Mouse (Mus musculus) frontal cortex, adult (tissue): Measurements from ENCODE around the gene Nop10.

ENCODE experiments used
- ATAC-seq: cut with Nextera tagmentation; 2 replicates; pipeline ENCODE4 v1.9.2; 2017; ENCODE audit warnings: mild to moderate bottlenecking, moderate library complexity, mixed read lengths; ENCODE audit not compliant: low TSS enrichment

The Nop10 gene

GRCm38 (mm10) chr2:112261748-112262653 is at the start of gene Nop10:
Gene Nop10, plus strand, starts transcription at chr2:112261926.
- ATAC-seq = peak; percentile 79

GRCm38 (mm10) chr2:112215977-112216376 is 45.7 kb upstream of the Nop10 start:
- peak; percentile 93 for ATAC-seq

DNA sequence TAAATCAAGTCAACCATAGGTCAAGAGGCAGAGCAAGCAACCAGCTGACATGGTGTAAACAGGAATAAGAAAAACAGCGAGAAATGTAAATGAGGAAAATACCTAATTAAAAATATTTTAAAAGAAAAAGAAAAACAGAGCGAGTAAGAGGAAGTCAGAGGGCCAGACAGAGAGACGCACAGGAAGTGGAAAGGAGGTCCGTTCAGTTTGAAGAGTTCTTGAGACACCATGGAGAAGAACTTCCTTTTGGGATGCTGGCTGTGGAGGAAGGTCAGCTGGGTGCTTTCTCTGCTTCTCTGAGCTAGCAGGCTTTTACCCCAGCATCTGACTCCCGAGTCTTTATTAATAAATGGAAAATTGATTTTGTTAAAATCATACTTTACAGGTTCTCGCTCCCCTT is 44.1 kb upstream of the Nop10 start:
- no peak for ATAC-seq

GRCm38 (mm10) chr2:112220880-112221279 is 40.8 kb upstream of the Nop10 start:
- ATAC-seq = no peak

- ATAC-seq = peak; percentile 71
Measured at GRCm38 (mm10) chr2:112222607-112223006, 39.1 kb upstream of the Nop10 start.

DNA sequence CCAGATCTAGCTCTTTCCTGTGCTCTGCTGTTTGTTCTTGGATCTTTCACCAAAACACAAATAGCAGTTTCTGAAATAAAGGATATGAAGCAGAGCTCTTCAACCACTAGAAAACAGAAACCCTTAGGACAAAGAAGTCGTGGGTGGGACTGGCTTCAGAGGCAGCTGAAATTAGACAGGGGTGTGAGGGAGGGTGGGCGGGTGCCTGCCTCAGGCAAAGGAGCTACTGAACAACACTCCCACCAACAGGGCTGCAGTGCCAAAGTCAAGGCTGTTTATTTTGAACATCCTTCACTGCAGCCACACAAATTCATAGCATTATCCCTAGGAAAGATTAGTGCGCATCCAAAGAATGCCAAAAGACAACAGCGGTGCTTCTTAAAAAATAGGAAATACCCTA is 37.4 kb upstream of the Nop10 start:
- ATAC-seq = peak; percentile 95

DNA sequence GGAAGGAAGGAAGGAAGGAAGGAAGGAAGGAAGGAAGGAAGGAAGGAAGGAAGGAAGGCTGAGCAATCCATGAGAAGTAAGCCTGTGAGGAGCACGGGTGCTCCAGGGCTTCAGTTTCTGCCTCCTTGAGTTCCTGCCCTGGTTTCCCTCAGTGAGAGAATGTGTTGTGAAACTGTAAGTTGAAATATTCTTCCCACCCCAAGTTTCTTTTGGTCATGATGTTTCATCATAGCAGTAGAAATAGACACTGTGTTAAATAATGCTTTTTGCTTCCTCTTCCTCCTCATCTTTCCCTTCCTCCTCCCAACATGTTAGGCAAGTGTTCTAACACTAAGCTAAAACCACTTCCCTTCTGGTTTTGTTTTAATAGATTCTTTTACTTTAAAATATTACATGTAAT is 29.1 kb upstream of the Nop10 start:
- peak; percentile 52; the same call in 1 of the 2 replicates for ATAC-seq

DNA sequence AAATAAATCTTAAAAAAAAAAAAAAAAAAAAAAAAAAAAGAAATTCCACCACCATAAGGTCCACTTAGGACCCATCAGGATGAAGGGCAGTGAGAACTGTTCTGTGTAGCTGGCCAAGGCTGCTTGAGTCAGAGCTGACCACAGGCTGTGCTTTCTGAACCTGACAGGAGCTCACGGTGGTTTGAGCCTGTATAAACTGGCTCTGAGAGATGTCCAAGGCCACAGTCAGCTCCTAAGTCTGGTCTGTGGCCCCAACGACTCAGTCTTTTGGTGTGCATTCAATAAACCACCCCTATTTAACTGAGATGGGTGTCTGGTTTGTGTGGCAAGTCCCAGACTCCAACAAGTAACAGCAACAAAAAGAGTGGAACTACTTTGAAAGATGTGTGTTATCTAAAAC is 25.1 kb upstream of the Nop10 start:
- no peak for ATAC-seq

- ATAC-seq = no peak
Measured at GRCm38 (mm10) chr2:112238006-112238405, 23.7 kb upstream of the Nop10 start.

- ATAC-seq = peak; percentile 79
Measured at GRCm38 (mm10) chr2:112239212-112239934, 22.4 kb upstream of the Nop10 start, which contains the start of gene Lpcat4. Gene Lpcat4, plus strand, starts transcription at chr2:112239468.

- peak; percentile 21 for ATAC-seq
Measured at GRCm38 (mm10) chr2:112239935-112240721, 21.6 kb upstream of the Nop10 start.

GRCm38 (mm10) chr2:112241787-112242186 is 19.9 kb upstream of the Nop10 start:
- no peak for ATAC-seq

- ATAC-seq = no peak
Measured at GRCm38 (mm10) chr2:112245307-112245706, 16.4 kb upstream of the Nop10 start.

- no peak for ATAC-seq
Measured at GRCm38 (mm10) chr2:112246193-112246592, 15.5 kb upstream of the Nop10 start.

- ATAC-seq = no peak
Measured at GRCm38 (mm10) chr2:112247323-112247722, 14.4 kb upstream of the Nop10 start.

DNA sequence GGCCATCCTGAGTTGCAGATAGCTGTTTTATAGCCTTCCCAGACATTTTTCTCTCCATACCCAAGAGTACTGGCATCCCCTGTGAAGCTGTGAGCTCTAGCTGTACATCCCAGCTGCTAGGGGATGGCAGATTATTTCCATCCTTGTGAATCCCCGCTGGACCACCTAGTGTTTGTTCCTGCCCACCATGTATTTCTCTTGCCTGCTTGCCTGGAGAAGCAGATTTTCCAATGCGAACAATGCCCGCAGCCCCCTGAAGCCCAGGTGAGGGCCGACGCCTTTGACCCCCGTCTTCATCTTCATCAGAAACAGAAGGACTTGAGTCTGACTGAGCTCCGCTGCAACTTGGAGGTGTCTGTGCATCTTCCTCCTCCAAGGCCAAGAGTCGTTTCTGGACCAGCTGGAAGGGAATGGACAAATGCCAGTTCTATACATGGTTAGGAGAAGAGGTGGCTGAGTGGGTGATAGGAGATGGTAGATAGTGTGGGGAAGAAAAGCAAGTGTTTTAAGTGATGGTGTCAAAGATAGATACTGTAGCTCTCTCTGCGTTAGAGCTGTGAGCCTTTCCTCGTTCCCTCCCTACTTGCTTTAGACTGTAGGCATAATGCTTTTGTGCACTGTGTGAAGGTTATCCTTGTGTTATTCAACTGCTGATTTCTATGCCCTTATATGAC is 11.8 kb upstream of the Nop10 start:
- ATAC-seq = peak; percentile 85

DNA sequence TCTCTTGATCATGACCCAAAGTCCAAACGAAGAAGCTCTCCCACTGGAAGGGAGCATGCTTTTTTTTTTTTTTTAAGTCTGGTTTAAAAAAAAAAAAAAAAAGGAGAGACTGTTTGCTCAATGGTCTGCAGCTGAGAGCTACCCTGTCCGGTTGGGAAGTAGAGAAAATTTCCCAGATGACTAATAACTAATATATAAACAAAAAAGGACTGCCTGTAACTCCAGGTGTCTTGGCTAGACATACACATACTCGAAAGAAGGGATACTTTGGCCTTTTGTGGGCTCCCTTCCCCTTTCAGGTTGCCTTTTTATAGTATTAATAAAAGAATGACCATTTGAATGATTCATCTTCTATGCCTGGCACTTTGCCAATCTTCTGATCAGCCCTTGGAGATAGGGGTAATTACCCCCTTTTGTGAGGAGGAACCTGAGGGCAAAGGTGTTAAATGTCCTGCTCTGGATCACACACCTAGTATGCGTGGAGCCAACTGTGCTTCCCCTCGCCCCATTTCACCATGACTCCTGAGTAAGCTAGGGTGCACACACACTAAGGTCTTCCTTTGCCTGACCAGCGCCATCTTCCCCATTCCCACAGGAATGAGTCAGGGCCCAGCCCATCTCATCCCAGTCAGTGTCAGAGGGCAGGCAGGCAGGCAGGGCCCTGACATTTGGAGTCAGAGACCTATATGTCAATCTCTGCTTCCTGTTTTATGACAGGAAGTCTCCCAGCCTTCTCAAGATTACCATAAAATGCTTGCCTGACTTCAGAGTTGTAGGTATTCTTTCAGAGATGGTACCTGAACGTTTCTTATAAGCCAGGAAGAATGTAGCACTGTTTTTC is 6.8 kb upstream of the Nop10 start:
- ATAC-seq = no peak

GRCm38 (mm10) chr2:112259241-112259962 is 2.3 kb upstream of the Nop10 start, which contains the start of gene Nutm1:
Gene Nutm1, minus strand, starts transcription at chr2:112259291.
- no peak for ATAC-seq

DNA sequence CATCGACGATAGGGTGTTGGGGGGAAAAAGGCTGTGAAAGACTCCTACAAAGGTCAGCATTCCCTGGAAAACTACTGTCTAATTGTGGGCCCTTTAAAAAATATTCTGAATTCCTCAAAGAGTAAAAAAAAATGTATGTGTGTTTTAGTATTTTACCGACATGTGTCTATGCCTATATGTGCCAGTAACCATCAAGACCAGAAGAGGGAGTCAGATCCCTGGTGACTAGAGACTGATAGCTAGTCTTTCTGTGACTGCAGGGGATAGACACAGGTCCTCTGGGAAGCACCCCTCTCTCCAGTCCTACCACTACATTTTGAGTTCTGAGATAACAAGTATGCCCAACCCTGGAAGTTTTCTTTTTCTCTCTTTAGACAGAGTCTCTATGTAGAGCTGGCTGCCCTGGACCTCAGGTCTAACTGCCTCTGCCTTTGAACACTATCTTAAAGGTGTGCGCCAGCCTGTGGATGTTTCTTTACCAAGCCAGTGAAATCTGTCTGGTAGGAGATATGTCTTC is 1.1 kb downstream of the Nop10 start:
- ATAC-seq = no peak

GRCm38 (mm10) chr2:112264364-112264763 is 2.6 kb downstream of the Nop10 start:
- no peak for ATAC-seq
